Mouse (Mus musculus) spleen, embryonic (tissue): Measurements from ENCODE around the gene Plscr5.

Experiments
- CTCF ChIA-PET: fragments of 350-600 bp; sonication (Branson Sonifier 250); formaldehyde crosslinking; loops from one replicate; lab custom pipeline; 2022; lab: Charles Lee

Gene Plscr5

GRCm38 (mm10) chr9:92226127-92226655 lies 33.5 kb downstream of the Plscr5 start:
- CTCF ChIA-PET, result no interaction called here

GRCm38 (mm10) chr9:92226795-92227194 lies 34.1 kb downstream of the Plscr5 start:
- CTCF ChIA-PET, result no interaction called here

GRCm38 (mm10) chr9:92228867-92229832 lies 36.4 kb downstream of the Plscr5 start:
- CTCF ChIA-PET, result no interaction called here

DNA sequence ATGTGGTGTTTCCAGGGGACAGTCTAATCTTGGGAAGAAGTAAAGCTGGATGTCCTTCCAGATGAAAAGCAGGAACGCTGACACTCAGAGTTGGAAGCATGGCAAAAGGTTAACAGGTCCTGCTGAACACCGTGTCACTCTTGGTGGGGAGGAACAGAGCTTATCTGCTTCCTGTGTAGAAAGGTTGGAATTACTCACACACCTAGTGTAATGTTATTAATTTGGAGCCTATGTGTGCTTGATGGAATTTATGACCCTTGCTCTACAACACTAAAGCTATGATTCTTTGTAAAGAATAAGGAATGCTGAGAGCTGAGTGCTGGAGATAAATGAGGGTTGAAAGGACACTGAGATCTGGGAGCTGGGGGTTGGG lies 37.1 kb downstream of the Plscr5 start:
- CTCF ChIA-PET, result no interaction called here

DNA sequence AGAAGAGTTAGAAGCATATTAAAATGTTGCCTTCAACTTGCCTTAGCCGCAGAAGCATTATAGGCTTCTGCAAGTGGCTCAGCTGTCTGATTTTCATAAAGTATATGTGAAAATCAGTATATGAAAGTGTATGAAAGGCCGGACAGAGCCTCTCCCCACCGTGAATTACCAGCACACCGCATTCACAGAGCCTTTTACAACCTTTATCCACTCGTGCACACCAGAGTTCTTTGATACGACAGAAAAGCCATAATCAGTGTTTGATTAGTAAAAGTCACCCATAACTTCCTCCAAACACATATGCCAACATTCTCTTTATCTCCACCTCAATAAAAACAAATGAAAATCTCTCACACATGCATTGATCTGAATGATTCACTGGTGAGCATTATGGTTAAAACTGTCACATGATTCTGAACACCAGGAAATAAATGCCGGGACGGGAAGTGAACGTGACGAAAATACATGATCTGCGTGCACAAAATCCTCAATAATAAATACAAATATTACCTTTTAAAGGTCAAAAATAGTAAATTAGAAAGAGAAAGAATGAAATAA lies 42.2 kb downstream of the Plscr5 start:
- CTCF ChIA-PET, result no interaction called here

DNA sequence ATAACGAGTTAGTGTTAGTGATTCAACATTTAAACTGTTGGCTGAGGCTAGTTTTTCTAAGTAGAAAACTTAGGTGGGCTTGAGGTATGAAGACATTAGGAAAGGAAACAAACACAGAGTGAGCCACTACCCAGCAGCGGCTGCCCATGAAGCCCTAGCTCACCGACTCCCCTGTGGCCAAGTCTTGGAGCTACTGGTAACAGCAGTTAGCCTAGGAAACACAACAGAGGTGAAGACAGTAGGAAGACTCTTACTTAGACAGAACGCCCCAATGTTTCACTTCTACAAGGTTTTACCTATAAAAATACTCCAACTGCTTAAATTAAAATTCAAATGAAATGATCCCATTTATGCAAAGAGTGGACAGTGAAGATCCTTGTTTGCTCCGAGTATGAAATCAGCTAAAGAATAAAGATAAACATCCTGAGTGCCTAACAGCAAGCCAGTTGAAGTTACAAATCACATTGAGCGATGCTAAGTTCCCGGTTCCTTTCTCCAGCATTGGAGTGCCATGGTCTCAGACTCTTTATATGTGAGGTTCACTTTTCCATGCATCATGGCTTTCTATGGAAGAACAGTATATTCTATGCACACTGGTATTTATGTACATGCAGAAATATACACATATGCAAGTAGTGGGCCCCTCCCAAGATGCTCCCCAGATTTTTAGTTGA lies 56.2 kb downstream of the Plscr5 start:
- CTCF ChIA-PET, result no interaction called here

GRCm38 (mm10) chr9:92249447-92249852 lies 56.7 kb downstream of the Plscr5 start, which contains the start of gene Plscr1:
TSS of gene Plscr1 (plus strand) at chr9:92249750.
- CTCF ChIA-PET, result no interaction called here

GRCm38 (mm10) chr9:92249987-92250772 lies 57.4 kb downstream of the Plscr5 start:
- CTCF ChIA-PET, result no interaction called here

DNA sequence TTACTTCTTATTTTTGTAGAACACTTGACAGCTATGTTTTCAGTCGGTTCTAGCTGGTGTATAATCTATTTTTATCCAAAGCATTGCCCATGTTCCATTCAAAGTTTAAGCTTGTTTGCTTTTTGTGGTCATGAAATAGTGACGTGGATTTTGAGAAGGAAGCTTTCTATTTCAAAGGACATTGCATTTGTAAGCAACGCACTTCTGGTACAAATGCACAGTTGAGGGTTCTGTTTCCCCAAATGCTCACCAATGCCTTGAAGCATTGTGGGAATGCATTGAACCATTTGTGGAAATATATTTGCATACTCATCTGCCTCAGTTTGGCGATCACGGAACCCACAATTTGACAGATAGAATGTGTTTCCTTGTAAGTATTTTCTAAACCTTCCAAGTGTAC lies 60.0 kb downstream of the Plscr5 start:
- CTCF ChIA-PET, result no interaction called here

DNA sequence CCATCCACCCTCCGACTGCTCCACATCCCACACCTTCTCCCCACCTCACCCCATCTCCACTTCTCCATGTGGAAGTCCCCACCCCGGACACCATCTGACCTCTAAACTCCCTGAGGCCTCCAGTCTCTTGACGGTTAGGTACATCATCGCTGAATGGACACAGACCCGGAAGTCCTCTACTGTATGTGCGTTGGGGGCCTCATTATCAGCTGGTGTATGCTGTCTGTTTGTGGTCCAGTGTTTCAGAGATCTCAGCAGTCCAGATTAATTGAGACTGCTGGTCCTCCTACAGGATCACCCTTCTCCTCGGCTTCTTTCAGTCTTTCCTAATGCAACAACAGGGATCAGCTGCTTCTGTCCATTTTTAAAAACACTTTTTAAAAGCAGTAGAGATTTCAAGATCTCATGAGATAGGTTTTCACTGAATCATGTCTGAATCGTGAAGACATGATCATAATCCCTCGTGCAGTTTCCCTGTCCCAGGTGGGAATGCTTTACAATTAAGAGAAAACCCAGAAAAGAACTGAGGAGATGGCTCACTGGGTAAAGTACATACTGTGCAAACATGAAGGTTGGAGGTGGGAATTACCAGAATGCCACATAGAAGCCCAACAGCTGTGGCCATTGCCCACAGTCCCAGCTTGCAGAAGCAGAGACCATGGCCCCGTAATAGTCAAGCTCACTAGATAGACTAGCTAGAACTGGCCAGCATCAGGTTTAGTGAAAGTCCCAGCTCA lies 61.0 kb downstream of the Plscr5 start:
- CTCF ChIA-PET, result no interaction called here
